Comparison of ENCODE assay signal across 9 mouse cellular contexts in the genomic region with DNA sequence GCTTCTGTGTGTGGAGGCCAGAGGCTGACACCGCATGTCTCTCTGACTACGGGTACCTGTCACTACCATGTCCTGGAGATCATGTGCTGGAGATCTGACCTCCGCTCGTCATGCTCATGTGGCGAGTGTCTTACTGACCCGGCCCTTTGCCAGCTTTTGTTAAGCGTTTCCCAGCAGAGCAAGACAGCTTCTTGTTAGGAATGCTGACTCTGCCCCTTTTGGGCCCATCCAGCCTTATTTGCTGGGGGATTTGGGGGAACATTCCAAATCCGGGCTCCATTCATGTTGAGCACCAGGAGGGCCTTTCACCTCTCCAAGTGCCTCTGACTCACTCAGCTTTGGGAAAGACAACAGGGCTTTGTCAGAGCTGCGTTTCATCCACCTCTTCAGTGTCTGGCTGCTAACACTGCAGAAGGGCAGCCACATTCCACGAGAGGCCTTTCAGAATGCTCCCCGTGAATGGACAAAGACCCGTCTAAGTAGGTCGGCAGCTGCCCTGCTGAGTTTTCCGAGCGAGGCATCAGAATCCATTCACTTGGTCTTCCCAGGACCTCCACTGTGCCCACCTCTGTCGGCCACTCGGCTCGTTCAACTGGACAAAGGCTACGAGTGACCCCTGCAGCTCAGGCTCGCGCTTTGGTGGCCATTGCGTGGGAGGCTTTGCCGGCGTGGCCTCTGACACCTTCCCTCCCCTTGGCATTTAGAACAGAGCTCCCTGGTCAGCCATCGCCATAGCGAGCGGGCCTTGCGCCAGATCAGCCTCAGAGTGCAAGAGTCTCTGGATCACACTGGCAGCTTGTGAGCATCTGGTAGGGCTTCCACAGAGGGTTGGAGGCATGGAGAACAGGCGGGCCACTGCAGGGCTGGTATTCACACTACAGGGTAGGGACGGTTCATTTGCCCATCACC. TPM values are rescaled to one million over a fixed set of nuclear protein-coding genes. Genes with fewer than 3 reads are reported as not detected.
A peak's percentile ranks its signal among the peaks of the same experiment; 100 is the strongest.
DNase-seq lines count a peak whose midpoint lies in the region; ATAC-seq and TF ChIP-seq lines count a peak whose summit lies in the region.
"Had no signal": no experiment of that assay in that cellular context is flagged by ENCODE, and none has a peak within 500 bp of the region (broad histone marks: within the 10 kb centered on the region; RNA-seq: fewer than 3 reads in every experiment).

No protein-coding gene starts in this region.

- H3K4me1 ChIP-seq in liver, adult 2 months (ENCODE audit: control insufficient read depth, insufficient read depth, low read length): peaks cover 5% of the 10 kb centered on the region
- no peaks in the 10 kb centered on the region for H3K4me1 ChIP-seq in liver, postnatal 0 days (ENCODE audit: insufficient read depth)
- no peaks in the 10 kb centered on the region for H3K4me1 ChIP-seq in midbrain, postnatal 0 days (ENCODE audit: insufficient read depth, low read length)
- H3K4me1 ChIP-seq: megakaryocyte, embryonic 14.5 days had no signal

- no peaks in the 10 kb centered on the region for H3K27me3 ChIP-seq in liver, adult 2 months (ENCODE audit: control insufficient read depth, insufficient read depth, low read length)
- no peaks in the 10 kb centered on the region for H3K27me3 ChIP-seq in liver, postnatal 0 days (ENCODE audit: insufficient read depth, low read length)
- no peaks in the 10 kb centered on the region for H3K27me3 ChIP-seq in midbrain, postnatal 0 days (ENCODE audit: insufficient read depth, low read length)
- H3K27me3 ChIP-seq: megakaryocyte, embryonic 14.5 days had no signal

- H3K4me3 ChIP-seq in liver, adult 2 months (ENCODE audit: insufficient read depth, low read depth, low read length): no peak overlapping the region
- no peak overlapping the region for H3K4me3 ChIP-seq in liver, postnatal 0 days (ENCODE audit: low read depth, low read length)
- H3K4me3 ChIP-seq in midbrain, postnatal 0 days (ENCODE audit: low read depth, low read length): no peak overlapping the region
- H3K4me3 ChIP-seq: megakaryocyte, embryonic 14.5 days had no signal

- no peak for TF ChIP-seq POLR2A in liver, adult 2 months (IDR thresholded peaks at IDR 0.05; ENCODE audit: extremely low read depth, insufficient read depth, low read length)

- no peaks in the 10 kb centered on the region for H3K36me3 ChIP-seq in liver, adult 2 months (ENCODE audit: control insufficient read depth, insufficient read depth, low read length)
- no peaks in the 10 kb centered on the region for H3K36me3 ChIP-seq in liver, postnatal 0 days (replicated peaks; ENCODE audit: insufficient read depth, low read length)
- H3K36me3 ChIP-seq in midbrain, postnatal 0 days (ENCODE audit: insufficient read depth, low read length): no peaks in the 10 kb centered on the region

- peak; percentile 14 for DNase-seq in liver, adult 2 months (ENCODE audit: extremely low read depth, low read depth, low spot score)
- no peak for DNase-seq in liver, postnatal 0 days
- DNase-seq in embryo, embryonic 10.5 days (ENCODE audit: low spot score): peak; percentile 65
- peak; percentile 35 for DNase-seq in kidney, adult 9 months
- peak; percentile 77 for DNase-seq in midbrain, postnatal 0 days (ENCODE audit: low spot score)
- no peak for DNase-seq in spleen, adult 18-20 months
- DNase-seq in T-cell, adult 2 months (ENCODE audit: low spot score): no peak
- no peak for DNase-seq in adrenal gland, postnatal 25 days

- no peak overlapping the region for H3K4me2 ChIP-seq in liver, postnatal 0 days (ENCODE audit: low read depth, low read length)
- peak overlapping the region; percentile 20 for H3K4me2 ChIP-seq in midbrain, postnatal 0 days (ENCODE audit: low read depth, low read length, poor library complexity, severe bottlenecking)

- H3K9ac ChIP-seq in liver, adult 2 months (ENCODE audit: low read depth, low read length): no peak overlapping the region
- no peak overlapping the region for H3K9ac ChIP-seq in liver, postnatal 0 days (replicated peaks)
- no peak overlapping the region for H3K9ac ChIP-seq in midbrain, postnatal 0 days (replicated peaks; ENCODE audit: low read length, poor library complexity, severe bottlenecking)

- H3K79me2 ChIP-seq in liver, adult 2 months (ENCODE audit: control insufficient read depth, insufficient read depth, low read length): no peaks in the 10 kb centered on the region

- 79% methylated on average over 30 of the region's 30 CpGs for WGBS in liver, adult 2 months
- WGBS in liver, postnatal 0 days (ENCODE audit: insufficient replicate concordance): 79% methylated on average over 30 of the region's 30 CpGs
- WGBS in midbrain, postnatal 0 days: 27% methylated on average over 30 of the region's 30 CpGs

- no peaks in the 10 kb centered on the region for H3K9me3 ChIP-seq in liver, postnatal 0 days (ENCODE audit: low read length)
- H3K9me3 ChIP-seq in midbrain, postnatal 0 days (ENCODE audit: low read length): no peaks in the 10 kb centered on the region

- no peak for ATAC-seq in liver, postnatal 0 days
- ATAC-seq in midbrain, postnatal 0 days (ENCODE audit: low FRiP score): peak; percentile 73

- TF ChIP-seq EP300 in liver, postnatal 0 days (IDR thresholded peaks at IDR 0.05; ENCODE audit: low read depth): no peak

- no peak overlapping the region for H3K27ac ChIP-seq in liver, adult 2 months (replicated peaks; ENCODE audit: insufficient read depth, low read depth, low read length)
- no peak overlapping the region for H3K27ac ChIP-seq in liver, postnatal 0 days (ENCODE audit: low read depth)
- H3K27ac ChIP-seq in midbrain, postnatal 0 days (ENCODE audit: low read depth, low read length): no peak overlapping the region

- no peak for TF ChIP-seq CTCF in liver, adult 2 months (IDR thresholded peaks at IDR 0.05; ENCODE audit: low read depth, low read length)
- no peak for TF ChIP-seq CTCF in liver, postnatal 0 days (IDR thresholded peaks at IDR 0.05; ENCODE audit: low read depth)
- TF ChIP-seq CTCF in midbrain, postnatal 0 days (IDR thresholded peaks at IDR 0.05): no peak

RNA-seq across cellular contexts. Expression of gene Nxnl2, which starts 58.3 kb away (rescaled TPM):
- total RNA-seq in liver, adult 2 months (2014; rRNA removed): 0.07 and 0.09 TPM in 2 replicates
- 0.06 TPM in 1 of 2 replicates, not detected in the other for polyA plus RNA-seq in liver, adult 2 months (2012; rRNA removed)
- polyA plus RNA-seq in liver, postnatal 0 days (2015; fragmentation: Nextera tagmentation; extraction: Ambion mirVana): 0.15 and 0.19 TPM in 2 replicates
- total RNA-seq in midbrain, postnatal 0 days (2014; rRNA removed): 3.4 and 6.7 TPM in 2 replicates
- 8.3 and 9.3 TPM in 2 replicates for polyA plus RNA-seq in midbrain, postnatal 0 days (2015; fragmentation: Nextera tagmentation; extraction: Ambion mirVana)
- total RNA-seq in adrenal gland, postnatal 25 days (2021): 0.30 TPM in 1 of 2 replicates, not detected in the other

Comparison
In these comparisons a context has a peak if more than half of its experiments do, and no peak if none do; other contexts are left out.
1. DNase-seq: peak in liver, adult 2 months (single experiment), embryo, embryonic 10.5 days (single experiment), kidney, adult 9 months (single experiment) and midbrain, postnatal 0 days (single experiment); none in liver, postnatal 0 days (single experiment), spleen, adult 18-20 months (0 of 2), T-cell, adult 2 months (single experiment) and adrenal gland, postnatal 25 days (single experiment).